Mouse (Mus musculus) heart, postnatal 14 days (tissue): Measurements from ENCODE around the gene Agmat. TPM values are rescaled to one million over a fixed set of nuclear protein-coding genes. Genes with fewer than 3 reads are reported as not detected.

ENCODE experiments used
- DNase-seq, 2 experiments: peaks; one replicate each; pipeline ENCODE4 v3.0.0; 2021 to 2022
- intact Hi-C: fragments of 180-260 bp; cut with DNase I; formaldehyde crosslinking; loops from one replicate; pipeline ENCODE4 v1.15.1; 2025
- long read RNA-seq, 2 experiments: library from polyadenylated mRNA; stranded (forward); transcript quantifications; one replicate each; pipeline ENCODE4 v2.0.0; 2021
- total RNA-seq, 2 experiments: library from RNA; stranded (reverse); gene quantifications; 2 replicates each; pipeline ENCODE4 v1.2.3; 2021

Agmat gene
- total RNA-seq, result under 1 TPM; 0.72 to 0.98 TPM
- long read RNA-seq, experiment 1, partial matches to known transcripts, result 1 of 1 reads
- long read RNA-seq, experiment 1, other reads (novel, unspliced or antisense), result 0 of 1 reads
- long read RNA-seq, experiment 2, result 0 reads

- no peak for DNase-seq
- intact Hi-C loops, result no loop called here
These were observed at the start of gene Agmat for GRCm38 (mm10) chr4:141746578-141747346. Gene Agmat, plus strand, starts transcription at chr4:141746672.

GRCm38 (mm10) chr4:141704625-141705024, 41.8 kb upstream of the Agmat start:
- intact Hi-C loops, result loop anchor here (5.0 kb wide), 2 partner anchors 67 to 87 kb away; partner anchors contain the start of gene Tmem82
- no peak for DNase-seq

- intact Hi-C loops, result no loop called here
- DNase-seq, result peak in 1 of 2 experiments; percentile 16
These were observed 41.1 kb upstream of the Agmat start for GRCm38 (mm10) chr4:141705331-141705730.

- no peak for DNase-seq
- intact Hi-C loops, result no loop called here
These were observed 38.5 kb upstream of the Agmat start for GRCm38 (mm10) chr4:141708005-141708404.

GRCm38 (mm10) chr4:141708971-141709370, 37.5 kb upstream of the Agmat start:
- intact Hi-C loops, result no loop called here
- no peak for DNase-seq

GRCm38 (mm10) chr4:141711250-141711649, 35.2 kb upstream of the Agmat start:
- DNase-seq, result no peak
- intact Hi-C loops, result no loop called here

GRCm38 (mm10) chr4:141713598-141714142, 32.8 kb upstream of the Agmat start:
- no peak for DNase-seq
- intact Hi-C loops, result no loop called here

GRCm38 (mm10) chr4:141715027-141715426, 31.4 kb upstream of the Agmat start:
- DNase-seq, result no peak
- intact Hi-C loops, result no loop called here

GRCm38 (mm10) chr4:141717633-141718032, 28.8 kb upstream of the Agmat start:
- intact Hi-C loops, result no loop called here
- DNase-seq, result no peak

GRCm38 (mm10) chr4:141719304-141719703, 27.2 kb upstream of the Agmat start:
- intact Hi-C loops, result no loop called here
- DNase-seq, result no peak

GRCm38 (mm10) chr4:141720761-141721523, 25.5 kb upstream of the Agmat start:
- DNase-seq, result no peak
- intact Hi-C loops, result loop anchor here (1.0 to 2.0 kb wide), 2 partner anchors 44 to 56 kb away; partner anchors contain the start of gene Plekhm2

- DNase-seq, result no peak
- intact Hi-C loops, result loop anchor here (2.0 kb wide), 1 partner anchor 57 kb away; the partner anchor contains the start of gene Plekhm2
These were observed 24.5 kb upstream of the Agmat start for GRCm38 (mm10) chr4:141721961-141722360.

GRCm38 (mm10) chr4:141722731-141723672, 23.5 kb upstream of the Agmat start, which contains the start of gene Ddi2:
Gene Ddi2, minus strand, starts transcription at chr4:141723419.
- intact Hi-C loops, result no loop called here

GRCm38 (mm10) chr4:141723673-141724068, 22.8 kb upstream of the Agmat start:
- DNase-seq, result no peak
- intact Hi-C loops, result no loop called here

More at GRCm38 (mm10) chr4:141722731-141723672, 23.5 kb upstream of the Agmat start, which contains the start of gene Ddi2:
- peak; percentile 94 to 96 for DNase-seq

GRCm38 (mm10) chr4:141724594-141724993, 21.9 kb upstream of the Agmat start:
- intact Hi-C loops, result no loop called here
- no peak for DNase-seq

GRCm38 (mm10) chr4:141725277-141725676, 21.2 kb upstream of the Agmat start:
- no peak for DNase-seq
- intact Hi-C loops, result no loop called here

GRCm38 (mm10) chr4:141725738-141726137, 20.7 kb upstream of the Agmat start:
- intact Hi-C loops, result no loop called here
- DNase-seq, result no peak

GRCm38 (mm10) chr4:141729266-141729665, 17.2 kb upstream of the Agmat start:
- intact Hi-C loops, result no loop called here
- no peak for DNase-seq

GRCm38 (mm10) chr4:141730401-141730800, 16.1 kb upstream of the Agmat start:
- intact Hi-C loops, result no loop called here
- DNase-seq, result no peak

- intact Hi-C loops, result no loop called here
- no peak for DNase-seq
These were observed 14.7 kb upstream of the Agmat start for GRCm38 (mm10) chr4:141731766-141732165.
